Mouse (Mus musculus) adrenal gland, adult 8-10 months (tissue): ENCODE data around the gene Tfam. TPM values are rescaled to one million over a fixed set of nuclear protein-coding genes. Genes with fewer than 3 reads are reported as not detected.

Source experiments
- total RNA-seq, 4 experiments: library from RNA; stranded (reverse); gene quantifications; 2 replicates each; pipeline ENCODE4 v1.2.4; 2022

Gene Tfam
- total RNA-seq, 4 experiments from 2014 or later = 45.4 to 56.1 (median 51.8) TPM

Other genes starting within 250 kb of the Tfam start
- gene Bicc1, start 78.6 kb downstream of the Tfam start, total RNA-seq = 10 to 100 TPM; 13.4 to 17.0 (median 13.8) TPM
- 10 to 100 TPM; 17.1 to 23.0 (median 21.3) TPM for gene Ube2d1, start 47.0 kb upstream of the Tfam start, total RNA-seq
- gene Cisd1, start 106.7 kb upstream of the Tfam start, total RNA-seq = 100 to 1,000 TPM in 1 of 4 experiments, 10 to 100 TPM in 3; 43.8 to 104 (median 72.0) TPM
- gene Ipmk, start 109.5 kb upstream of the Tfam start, total RNA-seq = 10 to 100 TPM; 12.6 to 16.3 (median 15.2) TPM